Mouse (Mus musculus) liver, embryonic 14.5 days (tissue): ENCODE results near the gene Pbsn.

Experiments used
- CTCF ChIP-seq: IDR thresholded peaks from 2 replicates; pipeline ENCODE4 v1.5.1; 2016; ENCODE audit warnings: antibody characterized with exemption, low read depth, control low read depth
- EP300 ChIP-seq: IDR thresholded peaks from 2 replicates; pipeline ENCODE4 v1.6.1; 2016; ENCODE audit warnings: antibody characterized with exemption, low read depth

DNA sequence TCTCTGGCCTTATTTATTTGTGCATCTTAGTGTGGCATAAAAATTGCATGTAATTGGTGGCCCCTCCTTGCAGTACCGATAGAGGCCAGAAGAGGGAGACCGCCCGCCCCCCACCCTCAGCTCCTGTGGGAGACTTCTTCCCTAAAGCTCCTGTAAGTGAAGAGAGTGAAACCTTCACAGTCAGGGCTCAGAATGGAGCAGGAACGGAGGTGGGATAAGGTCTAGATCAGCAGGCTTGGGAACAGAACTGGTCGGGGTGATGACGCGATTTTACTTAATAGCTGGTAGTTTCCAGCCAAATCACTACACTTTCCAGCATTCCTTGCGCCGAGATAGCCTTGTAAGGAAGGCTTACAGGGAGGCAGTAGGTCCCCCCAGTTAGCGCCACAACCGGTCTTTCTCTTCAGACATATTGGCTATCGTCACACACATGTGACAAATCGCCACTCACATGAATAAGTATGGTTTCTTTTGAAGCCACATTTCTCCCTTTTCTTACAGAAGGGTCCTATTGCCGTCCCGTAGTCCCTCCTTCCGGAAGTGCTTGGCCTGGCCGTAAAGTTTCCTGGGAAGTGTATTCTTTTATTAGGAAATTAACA is 42.7 kb downstream of the Pbsn start:
- TF ChIP-seq CTCF (peak; percentile 81), EP300 (no peak)
